Mouse (Mus musculus) cortical plate, adult 2 months (tissue): ENCODE measurements around the gene Sdhaf3.

ENCODE experiments used
- CTCF ChIP-seq: fragments of 200-500 bp; IDR thresholded peaks from 2 replicates; pipeline ENCODE4 v1.5.1; 2011; ENCODE audit warnings: mild to moderate bottlenecking, control low read depth, low read length; ENCODE audit not compliant: insufficient read depth; ENCODE audit errors: extremely low read depth
- POLR2A ChIP-seq: fragments of 200-500 bp; IDR thresholded peaks from 2 replicates; pipeline ENCODE4 v1.6.1; 2011; ENCODE audit warnings: mild to moderate bottlenecking, low read length, control low read depth; ENCODE audit not compliant: insufficient read depth; ENCODE audit errors: extremely low read depth

DNA sequence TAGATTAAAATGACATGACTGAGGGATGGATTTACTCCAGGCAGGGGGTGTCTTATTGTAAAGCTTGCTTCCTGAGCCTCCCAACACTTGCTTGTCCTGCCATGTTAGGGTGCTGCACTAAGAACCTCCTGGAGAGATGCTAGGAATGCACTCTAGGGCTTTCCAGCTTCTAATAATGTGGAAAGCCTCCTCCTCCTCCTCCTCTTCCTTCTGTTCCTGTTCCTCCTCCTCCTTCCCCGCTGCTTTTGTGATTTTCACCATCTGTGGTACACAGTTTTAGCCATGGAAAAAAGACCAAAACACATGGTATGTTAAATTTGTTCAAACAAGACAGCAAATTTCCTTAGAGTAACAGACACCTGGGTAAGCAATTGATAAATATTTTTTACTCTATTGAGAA, 30.5 kb upstream of the Sdhaf3 start:
- TF ChIP-seq POLR2A = no peak
- TF ChIP-seq CTCF = no peak
